Mouse (Mus musculus): Measurements from ENCODE around the gene Gng13. TPM values are rescaled to one million over a fixed set of nuclear protein-coding genes. Genes with fewer than 3 reads are reported as not detected.

Gng13 gene
- polyA plus RNA-seq, 1 experiment: 12.4 TPM

DNA sequence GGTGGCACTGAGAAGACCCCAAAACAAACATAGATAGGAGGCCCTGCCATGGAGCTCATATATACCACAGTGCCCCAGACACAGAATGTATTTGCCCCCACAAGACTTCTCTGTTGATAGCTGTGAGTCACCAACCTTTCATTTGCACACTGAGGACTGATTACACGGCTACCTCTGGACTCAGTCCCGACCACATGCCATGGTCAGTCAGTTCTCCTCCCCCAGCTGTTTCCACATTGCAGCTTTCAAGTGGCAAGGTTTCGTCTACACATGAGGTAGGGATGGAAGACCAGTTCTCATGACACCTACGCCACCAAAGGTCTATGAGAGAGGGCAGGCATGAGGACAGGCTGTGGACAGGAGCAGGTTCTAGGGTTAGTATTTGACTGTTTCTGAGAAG is 5.8 kb upstream of the Gng13 start:
- Histone ChIP-seq H3K9me3 (replicated peaks; ENCODE audit: control insufficient read depth, insufficient read depth, low read length, poor library complexity, severe bottlenecking) (peaks cover 13% of the 10 kb centered on the region), H3K4me3 (ENCODE audit: low read depth, low read length) (no peak overlapping the region), H3K27me3 (ENCODE audit: control insufficient read depth, insufficient read depth, low read length, poor library complexity, severe bottlenecking) (no peaks in the 10 kb centered on the region), H3K27ac (ENCODE audit: insufficient read depth, low read length) (no peak overlapping the region), H3K4me1 (ENCODE audit: control insufficient read depth, insufficient read depth, low read length) (peaks cover 9% of the 10 kb centered on the region), H3K36me3 (ENCODE audit: control insufficient read depth, insufficient read depth, low read length, poor library complexity, severe bottlenecking) (no peaks in the 10 kb centered on the region), H3K9ac (ENCODE audit: low read depth, poor library complexity, severe bottlenecking) (no peak overlapping the region)
- TF ChIP-seq CTCF (IDR thresholded peaks at IDR 0.05; ENCODE audit: low read depth, low read length): no peak
- TF ChIP-seq POLR2A (IDR thresholded peaks at IDR 0.05; ENCODE audit: insufficient read depth, low read length): no peak
- no peak for TF ChIP-seq EP300 (IDR thresholded peaks at IDR 0.05; ENCODE audit: insufficient read depth, low read depth, low read length)

GRCm38 (mm10) chr17:25715627-25716026 is 1.3 kb upstream of the Gng13 start:
- Histone ChIP-seq H3K27me3 (ENCODE audit: control insufficient read depth, insufficient read depth, low read length, poor library complexity, severe bottlenecking) (no peaks in the 10 kb centered on the region), H3K9ac (ENCODE audit: low read depth, poor library complexity, severe bottlenecking) (no peak overlapping the region), H3K4me1 (ENCODE audit: control insufficient read depth, insufficient read depth, low read length) (peaks cover 10% of the 10 kb centered on the region), H3K27ac (ENCODE audit: insufficient read depth, low read length) (no peak overlapping the region), H3K4me3 (ENCODE audit: low read depth, low read length) (no peak overlapping the region), H3K9me3 (replicated peaks; ENCODE audit: control insufficient read depth, insufficient read depth, low read length, poor library complexity, severe bottlenecking) (no peaks in the 10 kb centered on the region), H3K36me3 (ENCODE audit: control insufficient read depth, insufficient read depth, low read length, poor library complexity, severe bottlenecking) (peaks cover 10% of the 10 kb centered on the region)
- TF ChIP-seq POLR2A (IDR thresholded peaks at IDR 0.05; ENCODE audit: insufficient read depth, low read length): no peak
- no peak for TF ChIP-seq EP300 (IDR thresholded peaks at IDR 0.05; ENCODE audit: insufficient read depth, low read depth, low read length)
- no peak for TF ChIP-seq CTCF (IDR thresholded peaks at IDR 0.05; ENCODE audit: low read depth, low read length)

- no peaks in the 10 kb centered on the region for H3K27me3 ChIP-seq (ENCODE audit: control insufficient read depth, insufficient read depth, low read length, poor library complexity, severe bottlenecking)
- H3K9me3 ChIP-seq (replicated peaks; ENCODE audit: control insufficient read depth, insufficient read depth, low read length, poor library complexity, severe bottlenecking): no peaks in the 10 kb centered on the region
- H3K27ac ChIP-seq (ENCODE audit: insufficient read depth, low read length): no peak overlapping the region
- no peak overlapping the region for H3K4me3 ChIP-seq (ENCODE audit: low read depth, low read length)
- 0 out of 2 replicates have a peak overlapping the region, but pooled peaks have one; percentile 49 for H3K9ac ChIP-seq (ENCODE audit: low read depth, poor library complexity, severe bottlenecking)
- H3K4me1 ChIP-seq (ENCODE audit: control insufficient read depth, insufficient read depth, low read length): peaks cover 10% of the 10 kb centered on the region
- H3K36me3 ChIP-seq (ENCODE audit: control insufficient read depth, insufficient read depth, low read length, poor library complexity, severe bottlenecking): peaks cover 14% of the 10 kb centered on the region
- TF ChIP-seq POLR2A (IDR thresholded peaks at IDR 0.05; ENCODE audit: insufficient read depth, low read length) (no peak), CTCF (IDR thresholded peaks at IDR 0.05; ENCODE audit: low read depth, low read length) (no peak), EP300 (IDR thresholded peaks at IDR 0.05; ENCODE audit: insufficient read depth, low read depth, low read length) (no peak)
These were observed 841 bp upstream of the Gng13 start for GRCm38 (mm10) chr17:25716130-25716529.

DNA sequence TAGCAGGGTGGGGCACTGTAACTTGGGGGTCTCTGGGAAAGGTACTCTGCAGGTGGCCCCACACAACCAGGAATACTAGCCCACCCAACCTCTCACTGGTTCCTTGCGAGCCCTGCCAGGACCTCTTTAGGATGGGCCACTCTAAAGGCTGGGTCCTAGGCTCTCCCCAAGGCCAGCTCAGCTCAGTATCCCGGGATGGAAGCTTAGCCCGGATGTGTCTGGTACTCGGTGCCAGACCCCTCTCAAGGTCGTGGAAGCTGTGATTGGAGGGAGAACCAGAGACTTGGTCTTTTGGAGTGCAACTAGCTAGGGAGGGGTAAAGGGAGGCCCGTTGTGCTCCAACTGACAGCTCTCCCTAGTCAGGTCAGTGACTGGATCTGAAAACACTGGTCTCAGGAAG is 720 bp downstream of the Gng13 start:
- Histone ChIP-seq H3K9ac (ENCODE audit: low read depth, poor library complexity, severe bottlenecking) (peak overlapping the region; percentile 49), H3K27ac (ENCODE audit: insufficient read depth, low read length) (no peak overlapping the region), H3K4me3 (ENCODE audit: low read depth, low read length) (peak overlapping the region; percentile 51), H3K4me1 (ENCODE audit: control insufficient read depth, insufficient read depth, low read length) (peaks cover 10% of the 10 kb centered on the region), H3K27me3 (ENCODE audit: control insufficient read depth, insufficient read depth, low read length, poor library complexity, severe bottlenecking) (no peaks in the 10 kb centered on the region), H3K9me3 (replicated peaks; ENCODE audit: control insufficient read depth, insufficient read depth, low read length, poor library complexity, severe bottlenecking) (no peaks in the 10 kb centered on the region), H3K36me3 (ENCODE audit: control insufficient read depth, insufficient read depth, low read length, poor library complexity, severe bottlenecking) (peaks cover 20% of the 10 kb centered on the region)
- TF ChIP-seq POLR2A (IDR thresholded peaks at IDR 0.05; ENCODE audit: insufficient read depth, low read length): no peak
- no peak for TF ChIP-seq CTCF (IDR thresholded peaks at IDR 0.05; ENCODE audit: low read depth, low read length)

- Histone ChIP-seq H3K36me3 (ENCODE audit: control insufficient read depth, insufficient read depth, low read length, poor library complexity, severe bottlenecking) (peaks cover 20% of the 10 kb centered on the region), H3K4me3 (ENCODE audit: low read depth, low read length) (no peak overlapping the region), H3K9me3 (replicated peaks; ENCODE audit: control insufficient read depth, insufficient read depth, low read length, poor library complexity, severe bottlenecking) (no peaks in the 10 kb centered on the region), H3K4me1 (ENCODE audit: control insufficient read depth, insufficient read depth, low read length) (no peaks in the 10 kb centered on the region), H3K27ac (ENCODE audit: insufficient read depth, low read length) (no peak overlapping the region), H3K27me3 (ENCODE audit: control insufficient read depth, insufficient read depth, low read length, poor library complexity, severe bottlenecking) (no peaks in the 10 kb centered on the region), H3K9ac (ENCODE audit: low read depth, poor library complexity, severe bottlenecking) (no peak overlapping the region)
- TF ChIP-seq CTCF (IDR thresholded peaks at IDR 0.05; ENCODE audit: low read depth, low read length) (no peak), POLR2A (IDR thresholded peaks at IDR 0.05; ENCODE audit: insufficient read depth, low read length) (no peak), EP300 (IDR thresholded peaks at IDR 0.05; ENCODE audit: insufficient read depth, low read depth, low read length) (no peak)
These were observed 4.5 kb downstream of the Gng13 start for GRCm38 (mm10) chr17:25721476-25721875.

GRCm38 (mm10) chr17:25723470-25723869 is 6.5 kb downstream of the Gng13 start:
- Histone ChIP-seq H3K9ac (ENCODE audit: low read depth, poor library complexity, severe bottlenecking) (peak overlapping the region; percentile 41), H3K27ac (ENCODE audit: insufficient read depth, low read length) (no peak overlapping the region), H3K4me1 (ENCODE audit: control insufficient read depth, insufficient read depth, low read length) (no peaks in the 10 kb centered on the region), H3K36me3 (ENCODE audit: control insufficient read depth, insufficient read depth, low read length, poor library complexity, severe bottlenecking) (peaks cover 20% of the 10 kb centered on the region), H3K27me3 (ENCODE audit: control insufficient read depth, insufficient read depth, low read length, poor library complexity, severe bottlenecking) (no peaks in the 10 kb centered on the region), H3K4me3 (ENCODE audit: low read depth, low read length) (peak overlapping the region; percentile 41), H3K9me3 (replicated peaks; ENCODE audit: control insufficient read depth, insufficient read depth, low read length, poor library complexity, severe bottlenecking) (no peaks in the 10 kb centered on the region)
- no peak for TF ChIP-seq EP300 (IDR thresholded peaks at IDR 0.05; ENCODE audit: insufficient read depth, low read depth, low read length)
- TF ChIP-seq POLR2A (IDR thresholded peaks at IDR 0.05; ENCODE audit: insufficient read depth, low read length): no peak
- no peak for TF ChIP-seq CTCF (IDR thresholded peaks at IDR 0.05; ENCODE audit: low read depth, low read length)

Data from ES-Bruce4 (cell line).